Mouse (Mus musculus) cerebellum, adult 11 months (tissue): ENCODE results near the gene Ankef1.

Source experiments
- DNase-seq: peaks from one replicate; pipeline ENCODE4 v3.0.0; 2022

Ankef1 gene

GRCm38 (mm10) chr2:136501651-136502050 lies at the start of gene Ankef1:
Ankef1 (plus strand) TSS chr2:136501910.
- no peak for DNase-seq

GRCm38 (mm10) chr2:136456468-136456867 lies 45.2 kb upstream of the Ankef1 start:
- no peak for DNase-seq

GRCm38 (mm10) chr2:136456875-136457274 lies 44.8 kb upstream of the Ankef1 start:
- no peak for DNase-seq

GRCm38 (mm10) chr2:136477656-136478055 lies 24.1 kb upstream of the Ankef1 start:
- DNase-seq: no peak

- no peak for DNase-seq
Measured at GRCm38 (mm10) chr2:136482269-136482668, 19.4 kb upstream of the Ankef1 start.

- no peak for DNase-seq
Measured at GRCm38 (mm10) chr2:136483058-136483457, 18.7 kb upstream of the Ankef1 start.

GRCm38 (mm10) chr2:136484955-136485354 lies 16.8 kb upstream of the Ankef1 start:
- DNase-seq: peak; percentile 2

- DNase-seq: no peak
Measured at GRCm38 (mm10) chr2:136485401-136485800, 16.3 kb upstream of the Ankef1 start.

- DNase-seq: peak; percentile 57
Measured at GRCm38 (mm10) chr2:136485815-136486619, 15.7 kb upstream of the Ankef1 start.

GRCm38 (mm10) chr2:136486986-136487385 lies 14.7 kb upstream of the Ankef1 start:
- no peak for DNase-seq

- DNase-seq: no peak
Measured at GRCm38 (mm10) chr2:136511073-136511472, 9.4 kb downstream of the Ankef1 start.

GRCm38 (mm10) chr2:136511756-136512155 lies 10.0 kb downstream of the Ankef1 start:
- DNase-seq: no peak

GRCm38 (mm10) chr2:136512802-136513201 lies 11.1 kb downstream of the Ankef1 start:
- no peak for DNase-seq

- DNase-seq: no peak
Measured at GRCm38 (mm10) chr2:136513806-136514205, 12.1 kb downstream of the Ankef1 start.

- no peak for DNase-seq
Measured at GRCm38 (mm10) chr2:136515501-136515900, 13.8 kb downstream of the Ankef1 start.

GRCm38 (mm10) chr2:136528937-136529336 lies 27.2 kb downstream of the Ankef1 start:
- no peak for DNase-seq

GRCm38 (mm10) chr2:136532033-136532432 lies 30.3 kb downstream of the Ankef1 start:
- DNase-seq: peak; percentile 90

GRCm38 (mm10) chr2:136558020-136558419 lies 56.3 kb downstream of the Ankef1 start:
- DNase-seq: no peak

GRCm38 (mm10) chr2:136562336-136562735 lies 60.6 kb downstream of the Ankef1 start:
- no peak for DNase-seq

- no peak for DNase-seq
Measured at GRCm38 (mm10) chr2:136570856-136571255, 69.1 kb downstream of the Ankef1 start.

GRCm38 (mm10) chr2:136582762-136583161 lies 81.1 kb downstream of the Ankef1 start:
- no peak for DNase-seq

GRCm38 (mm10) chr2:136588811-136589210 lies 87.1 kb downstream of the Ankef1 start:
- DNase-seq: no peak

- DNase-seq: peak; percentile 59
Measured at GRCm38 (mm10) chr2:136596451-136596850, 94.7 kb downstream of the Ankef1 start.

- DNase-seq: peak; percentile 18
Measured at GRCm38 (mm10) chr2:136598743-136599142, 97.0 kb downstream of the Ankef1 start.

GRCm38 (mm10) chr2:136600651-136601170 lies 99.0 kb downstream of the Ankef1 start:
- no peak for DNase-seq
